Mouse (Mus musculus): ENCODE results near the gene Gm21173.
"Not testable (repeated sequence)": the region's sequence is repeated elsewhere in the genome, so short reads cannot be mapped to it uniquely, and the experiment has no call there.

The Gm21173 gene

DNA sequence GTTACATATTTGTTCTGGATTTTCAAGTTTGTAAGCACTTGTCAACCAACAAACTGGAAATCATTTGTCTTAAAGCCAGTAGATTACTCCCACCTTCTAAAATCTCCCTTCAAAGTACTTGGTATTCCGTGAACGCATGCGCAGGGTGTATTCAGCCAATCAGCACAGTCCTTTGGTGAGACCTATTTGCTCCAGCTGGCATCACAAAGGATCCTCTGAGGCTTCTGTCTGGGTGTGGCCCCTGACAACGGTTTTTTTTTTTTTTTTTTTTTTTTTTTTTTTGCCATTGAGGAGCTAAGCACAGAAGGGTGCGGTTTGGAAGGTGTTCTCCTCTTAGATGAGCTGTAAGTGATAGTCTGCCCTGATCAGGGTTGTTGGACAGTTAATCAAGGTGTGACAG, at the start of gene Gm21173:
TSS of gene Gm21173 (plus strand) at position 301 of the 400 bp plus-strand sequence.
- DNase-seq (ENCODE audit: extremely low spot score): not testable (repeated sequence)

Measured in embryo, embryonic 9.5 days (tissue).